Mouse (Mus musculus): Measurements from ENCODE around the gene Mrps18b.

Gene Mrps18b

GRCm38 (mm10) chr17:35918276-35919059 is 2.3 kb upstream of the Mrps18b start:
- peak; percentile 72 to 82 for DNase-seq

- DNase-seq = peak; percentile 87 to 88
These were observed 1.5 kb upstream of the Mrps18b start for GRCm38 (mm10) chr17:35917463-35918251.

- peak; percentile 62 to 71 for DNase-seq
These were observed 914 bp upstream of the Mrps18b start for GRCm38 (mm10) chr17:35917143-35917462.

GRCm38 (mm10) chr17:35915538-35916296 is 472 bp downstream of the Mrps18b start:
- DNase-seq = peak in 1 of 2 experiments; percentile 40

- no peak for DNase-seq
These were observed 1.2 kb downstream of the Mrps18b start for GRCm38 (mm10) chr17:35914975-35915374.

GRCm38 (mm10) chr17:35909919-35910369 is 6.2 kb downstream of the Mrps18b start, which contains the start of gene Atat1:
Atat1 (minus strand) TSS chr17:35910075.
- DNase-seq = peak; percentile 98

- DNase-seq = peak; percentile 59 to 64
These were observed 6.8 kb downstream of the Mrps18b start for GRCm38 (mm10) chr17:35909186-35909918.

GRCm38 (mm10) chr17:35907609-35908008 is 8.6 kb downstream of the Mrps18b start:
- DNase-seq = no peak

- DNase-seq = no peak
These were observed 10.6 kb downstream of the Mrps18b start for GRCm38 (mm10) chr17:35905587-35905986.

GRCm38 (mm10) chr17:35903992-35904355 is 12.2 kb downstream of the Mrps18b start:
- DNase-seq = no peak

GRCm38 (mm10) chr17:35903343-35903991 is 12.7 kb downstream of the Mrps18b start:
- no peak for DNase-seq

GRCm38 (mm10) chr17:35900636-35901035 is 15.6 kb downstream of the Mrps18b start:
- DNase-seq = no peak

GRCm38 (mm10) chr17:35897644-35898573 is 18.3 kb downstream of the Mrps18b start:
- peak; percentile 56 to 62 for DNase-seq

- peak; percentile 93 to 96 for DNase-seq
These were observed 19.2 kb downstream of the Mrps18b start, which contains the start of gene 2310061I04Rik for GRCm38 (mm10) chr17:35896781-35897643. 2310061I04Rik (minus strand) TSS chr17:35897431.

GRCm38 (mm10) chr17:35887725-35888124 is 28.5 kb downstream of the Mrps18b start:
- no peak for DNase-seq

- no peak for DNase-seq
These were observed 32.4 kb downstream of the Mrps18b start for GRCm38 (mm10) chr17:35883777-35884176.

GRCm38 (mm10) chr17:35882924-35883323 is 33.3 kb downstream of the Mrps18b start:
- no peak for DNase-seq

GRCm38 (mm10) chr17:35879245-35880057 is 36.7 kb downstream of the Mrps18b start, which contains the start of gene Dhx16:
Dhx16 (plus strand) TSS chr17:35879819.
- DNase-seq = peak; percentile 98 to 99

GRCm38 (mm10) chr17:35874721-35875120 is 41.5 kb downstream of the Mrps18b start:
- peak in 1 of 2 experiments; percentile 26 for DNase-seq
